Mouse (Mus musculus) midbrain, embryonic 15.5 days (tissue): Measurements from ENCODE around the gene Pax3. TPM values are rescaled to one million over a fixed set of nuclear protein-coding genes. Genes with fewer than 3 reads are reported as not detected.

Source experiments
- ATAC-seq: fragments of 200-750 bp; cut with Nextera tagmentation; replicated peaks from 2 replicates; pipeline ENCODE4 v1.8.0; 2017; ENCODE audit warnings: moderate TSS enrichment
- H3K27ac ChIP-seq: fragments of 300-500 bp; sonication (generic); 2 replicates; pipeline ENCODE4 v1.5.1; 2015; ENCODE audit warnings: mild to moderate bottlenecking, inconsistent platforms
- H3K27me3 ChIP-seq: fragments of 300-500 bp; sonication (generic); replicated peaks from 2 replicates; pipeline ENCODE4 v1.6.1; 2015; ENCODE audit warnings: inconsistent platforms
- H3K36me3 ChIP-seq: fragments of 300-500 bp; sonication (generic); replicated peaks from 2 replicates; pipeline ENCODE4 v1.6.1; 2015; ENCODE audit warnings: inconsistent platforms
- H3K4me1 ChIP-seq: fragments of 300-500 bp; sonication (generic); 2 replicates; pipeline ENCODE4 v1.6.1; 2015; ENCODE audit warnings: inconsistent platforms
- H3K4me2 ChIP-seq: fragments of 300-500 bp; sonication (generic); 2 replicates; pipeline ENCODE4 v1.6.1; 2015; ENCODE audit warnings: inconsistent platforms, mild to moderate bottlenecking, moderate library complexity
- H3K4me3 ChIP-seq: fragments of 300-500 bp; sonication (generic); 2 replicates; pipeline ENCODE4 v1.5.1; 2015; ENCODE audit warnings: mild to moderate bottlenecking, inconsistent platforms
- H3K9ac ChIP-seq: fragments of 300-500 bp; sonication (generic); 2 replicates; pipeline ENCODE4 v1.6.1; 2015; ENCODE audit warnings: mild to moderate bottlenecking, inconsistent platforms
- H3K9me3 ChIP-seq: fragments of 300-500 bp; sonication (generic); 2 replicates; pipeline ENCODE4 v1.6.1; 2016; ENCODE audit warnings: inconsistent platforms
- WGBS: fragments of 180-500 bp; shearing (Covaris S2); methylation state at CpG from one replicate; pipeline ENCODE4 v1.1.7; 2015; ENCODE audit warnings: mixed read lengths; 5-methylcytosine and 5-hydroxymethylcytosine counted together
- polyA plus RNA-seq: library from polyadenylated mRNA; unstranded; fragments of >200 nt; fragmentation: Nextera tagmentation; extraction: Ambion mirVana; gene quantifications from 2 replicates; pipeline ENCODE4 v1.2.1, GENCODE M21; 2015

The Pax3 gene
- polyA plus RNA-seq, 1 experiment from 2014 or later: 11.4 TPM

GRCm38 (mm10) chr1:78195771-78196712, 892 bp downstream of the Pax3 start:
- H3K4me3 ChIP-seq: peak overlapping the region; percentile 38
- ATAC-seq: 0 out of 2 replicates have a peak, but pooled peaks have one; percentile 6
- H3K36me3 ChIP-seq: no peaks in the 10 kb centered on the region
- H3K9me3 ChIP-seq: no peaks in the 10 kb centered on the region
- H3K27me3 ChIP-seq: peaks cover 52% of the 10 kb centered on the region
- under 1% methylated on average over 42 of the region's 42 CpGs for WGBS
- no peak overlapping the region; the same call in 1 of the 2 replicates for H3K9ac ChIP-seq
- H3K4me1 ChIP-seq: peaks cover 18% of the 10 kb centered on the region
- H3K4me2 ChIP-seq: peak overlapping the region; percentile 49
- H3K27ac ChIP-seq: peak overlapping the region; percentile 60

- H3K27ac ChIP-seq: no peak overlapping the region
Observed at GRCm38 (mm10) chr1:78195145-78195544, 1.8 kb downstream of the Pax3 start.

GRCm38 (mm10) chr1:78194381-78195047, 2.4 kb downstream of the Pax3 start:
- H3K27me3 ChIP-seq: peaks cover 53% of the 10 kb centered on the region
- peaks cover 22% of the 10 kb centered on the region for H3K4me1 ChIP-seq
- peak overlapping the region; percentile 49 for H3K4me2 ChIP-seq

More at GRCm38 (mm10) chr1:78195145-78195544, 1.8 kb downstream of the Pax3 start:
- peaks cover 53% of the 10 kb centered on the region for H3K27me3 ChIP-seq
- peaks cover 18% of the 10 kb centered on the region for H3K4me1 ChIP-seq
- peak overlapping the region; percentile 38 for H3K4me3 ChIP-seq
- no peaks in the 10 kb centered on the region for H3K9me3 ChIP-seq
- H3K9ac ChIP-seq: 0 out of 2 replicates have a peak overlapping the region, but pooled peaks have one; percentile 13
- no peak for ATAC-seq
- 3% methylated on average over 21 of the region's 21 CpGs for WGBS
- no peaks in the 10 kb centered on the region for H3K36me3 ChIP-seq
- H3K4me2 ChIP-seq: peak overlapping the region; percentile 49

GRCm38 (mm10) chr1:78193465-78193991, 3.4 kb downstream of the Pax3 start:
- Histone ChIP-seq H3K36me3 (no peaks in the 10 kb centered on the region), H3K27me3 (peaks cover 46% of the 10 kb centered on the region), H3K4me3 (peak overlapping the region; percentile 38), H3K9ac (no peak overlapping the region; the same call in 1 of the 2 replicates), H3K27ac (no peak overlapping the region), H3K4me2 (peak overlapping the region; percentile 49), H3K4me1 (peaks cover 24% of the 10 kb centered on the region), H3K9me3 (no peaks in the 10 kb centered on the region)
- WGBS: 3% methylated on average over 20 of the region's 20 CpGs
- no peak for ATAC-seq

More at GRCm38 (mm10) chr1:78194381-78195047, 2.4 kb downstream of the Pax3 start:
- H3K27ac ChIP-seq: no peak overlapping the region
- whole genome bisulfite sequencing: 4% methylated on average over 6 of the region's 6 CpGs
- H3K9ac ChIP-seq: no peak overlapping the region
- no peaks in the 10 kb centered on the region for H3K36me3 ChIP-seq
- no peaks in the 10 kb centered on the region for H3K9me3 ChIP-seq
- peak overlapping the region; percentile 38 for H3K4me3 ChIP-seq
- no peak for ATAC-seq

GRCm38 (mm10) chr1:78192746-78193464, 4.0 kb downstream of the Pax3 start:
- H3K27me3 ChIP-seq: peaks cover 40% of the 10 kb centered on the region
- no peak overlapping the region for H3K9ac ChIP-seq
- 0 out of 2 replicates have a peak overlapping the region, but pooled peaks have one; percentile 21 for H3K27ac ChIP-seq
- H3K36me3 ChIP-seq: no peaks in the 10 kb centered on the region
- peak overlapping the region; percentile 38 for H3K4me3 ChIP-seq
- H3K4me2 ChIP-seq: peak overlapping the region; percentile 49
- no peaks in the 10 kb centered on the region for H3K9me3 ChIP-seq
- peaks cover 24% of the 10 kb centered on the region for H3K4me1 ChIP-seq
- 4% methylated on average over 20 of the region's 20 CpGs for WGBS
- ATAC-seq: no peak

- H3K27ac ChIP-seq: 0 out of 2 replicates have a peak overlapping the region, but pooled peaks have one; percentile 21
- WGBS: 14% methylated on average over 19 of the region's 19 CpGs
Observed at GRCm38 (mm10) chr1:78192217-78192735, 4.7 kb downstream of the Pax3 start.

GRCm38 (mm10) chr1:78191761-78192160, 5.2 kb downstream of the Pax3 start:
- Histone ChIP-seq H3K27ac (peak overlapping the region; percentile 78; the same call in 1 of the 2 replicates), H3K4me2 (peak overlapping the region; percentile 49), H3K4me1 (peaks cover 17% of the 10 kb centered on the region), H3K4me3 (peak overlapping the region; percentile 38; the same call in 1 of the 2 replicates), H3K9me3 (no peaks in the 10 kb centered on the region), H3K9ac (no peak overlapping the region), H3K36me3 (no peaks in the 10 kb centered on the region), H3K27me3 (peaks cover 36% of the 10 kb centered on the region)
- no peak for ATAC-seq
- WGBS: 54% methylated on average over 1 of the region's 1 CpGs

More at GRCm38 (mm10) chr1:78192217-78192735, 4.7 kb downstream of the Pax3 start:
- no peaks in the 10 kb centered on the region for H3K36me3 ChIP-seq
- 0 out of 2 replicates have a peak overlapping the region, but pooled peaks have one; percentile 20 for H3K9ac ChIP-seq
- peak overlapping the region; percentile 38 for H3K4me3 ChIP-seq
- H3K27me3 ChIP-seq: peaks cover 36% of the 10 kb centered on the region
- H3K4me1 ChIP-seq: peaks cover 21% of the 10 kb centered on the region
- H3K9me3 ChIP-seq: no peaks in the 10 kb centered on the region
- ATAC-seq: no peak
- H3K4me2 ChIP-seq: peak overlapping the region; percentile 49

- Histone ChIP-seq H3K27me3 (peaks cover 36% of the 10 kb centered on the region), H3K4me1 (peaks cover 13% of the 10 kb centered on the region), H3K9me3 (no peaks in the 10 kb centered on the region), H3K4me2 (peak overlapping the region; percentile 49), H3K9ac (no peak overlapping the region), H3K36me3 (no peaks in the 10 kb centered on the region), H3K4me3 (peak overlapping the region; percentile 6; the same call in 1 of the 2 replicates), H3K27ac (peak overlapping the region; percentile 78; the same call in 1 of the 2 replicates)
- WGBS: 72% methylated on average over 1 of the region's 1 CpGs
- no peak for ATAC-seq
Observed at GRCm38 (mm10) chr1:78191331-78191730, 5.6 kb downstream of the Pax3 start.

- Histone ChIP-seq H3K27ac (peak overlapping the region; percentile 78), H3K9me3 (no peaks in the 10 kb centered on the region), H3K36me3 (no peaks in the 10 kb centered on the region), H3K4me3 (no peak overlapping the region), H3K9ac (peak overlapping the region; percentile 32; the same call in 1 of the 2 replicates), H3K27me3 (peaks cover 41% of the 10 kb centered on the region), H3K4me1 (peaks cover 12% of the 10 kb centered on the region), H3K4me2 (peak overlapping the region; percentile 60; the same call in 1 of the 2 replicates)
- ATAC-seq: 0 out of 2 replicates have a peak, but pooled peaks have one; percentile 49
- 2% methylated on average over 12 of the region's 12 CpGs for WGBS
Observed at GRCm38 (mm10) chr1:78190386-78191111, 6.4 kb downstream of the Pax3 start.

GRCm38 (mm10) chr1:78189501-78190345, 7.2 kb downstream of the Pax3 start:
- H3K9ac ChIP-seq: peak overlapping the region; percentile 32
- peaks cover 12% of the 10 kb centered on the region for H3K4me1 ChIP-seq
- no peaks in the 10 kb centered on the region for H3K9me3 ChIP-seq
- peak overlapping the region; percentile 78 for H3K27ac ChIP-seq
- peaks cover 48% of the 10 kb centered on the region for H3K27me3 ChIP-seq
- ATAC-seq: peak; percentile 80
- H3K4me3 ChIP-seq: peak overlapping the region; percentile 39
- H3K4me2 ChIP-seq: peak overlapping the region; percentile 60
- H3K36me3 ChIP-seq: no peaks in the 10 kb centered on the region
- WGBS: 1% methylated on average over 47 of the region's 47 CpGs
